Mouse (Mus musculus) C3H10T1/2 (cell line): ENCODE measurements around the gene Pzp. TPM values are rescaled to one million over a fixed set of nuclear protein-coding genes. Genes with fewer than 3 reads are reported as not detected.

Experiments used
- polyA plus RNA-seq, 2 experiments: library from polyadenylated mRNA; unstranded; fragments of >200 nt; fragmentation: generic; extraction: Trizol; gene quantifications; one replicate each; pipeline ENCODE4 v1.2.1; 2012; ENCODE audit warnings: missing spikeins in 2 of 2

The Pzp gene
- not detected for polyA plus RNA-seq

GRCm38 (mm10) chr6:128526601-128527000 lies at the start of gene Pzp:
Gene Pzp, minus strand, starts transcription at chr6:128526720.

GRCm38 (mm10) chr6:128438317-128438870 lies 88.1 kb downstream of the Pzp start, which contains the start of gene Fkbp4:
Gene Fkbp4, minus strand, starts transcription at chr6:128438677.

Other genes with a start within 250 kb of the Pzp start
- 1 to 10 TPM; 1.3 to 8.9 TPM for gene Tead4, start 225.9 kb downstream of the Pzp start, polyA plus RNA-seq
- 10 to 100 TPM; 15.3 to 35.1 TPM for gene Tulp3, start 170.9 kb downstream of the Pzp start, polyA plus RNA-seq
- gene Rhno1, start 163.8 kb downstream of the Pzp start, polyA plus RNA-seq = 10 to 100 TPM; 38.5 to 42.2 TPM
- 10 to 100 TPM; 26.2 to 39.5 TPM for gene Foxm1, start 163.8 kb downstream of the Pzp start, polyA plus RNA-seq
- under 1 TPM; 0.02 to 0.08 TPM for gene Tex52, start 151.3 kb downstream of the Pzp start, polyA plus RNA-seq
- gene Gm44596, start 151.2 kb downstream of the Pzp start, polyA plus RNA-seq = not detected
- gene Nrip2, start 127.4 kb downstream of the Pzp start, polyA plus RNA-seq = under 1 TPM; 0.04 to 0.37 TPM
- gene Itfg2, start 101.8 kb downstream of the Pzp start, polyA plus RNA-seq = 10 to 100 TPM; 12.5 to 27.9 TPM
- gene Fkbp4, start 88.0 kb downstream of the Pzp start, polyA plus RNA-seq = 100 to 1,000 TPM; 126 to 267 TPM
- gene A2ml1, start 54.9 kb upstream of the Pzp start, polyA plus RNA-seq = not detected
- gene Klrb1a, start 96.8 kb upstream of the Pzp start, polyA plus RNA-seq = under 1 TPM in 1 of 2 experiments, not detected in 1; 0.05 TPM
- gene Clec2h, start 135.7 kb upstream of the Pzp start, polyA plus RNA-seq = not detected
- not detected for gene Klrb1, start 196.3 kb upstream of the Pzp start, polyA plus RNA-seq